Mouse (Mus musculus) telencephalon, adult 2 months (tissue): ENCODE measurements around the gene Ccdc6.
A peak's percentile ranks its signal among the peaks of the same experiment; 100 is the strongest.

Source experiments
- DNase-seq: peaks from one replicate; pipeline ENCODE4 v3.0.0-alpha.2; 2011; ENCODE audit warnings: low read depth, low spot score

Ccdc6 gene

DNA sequence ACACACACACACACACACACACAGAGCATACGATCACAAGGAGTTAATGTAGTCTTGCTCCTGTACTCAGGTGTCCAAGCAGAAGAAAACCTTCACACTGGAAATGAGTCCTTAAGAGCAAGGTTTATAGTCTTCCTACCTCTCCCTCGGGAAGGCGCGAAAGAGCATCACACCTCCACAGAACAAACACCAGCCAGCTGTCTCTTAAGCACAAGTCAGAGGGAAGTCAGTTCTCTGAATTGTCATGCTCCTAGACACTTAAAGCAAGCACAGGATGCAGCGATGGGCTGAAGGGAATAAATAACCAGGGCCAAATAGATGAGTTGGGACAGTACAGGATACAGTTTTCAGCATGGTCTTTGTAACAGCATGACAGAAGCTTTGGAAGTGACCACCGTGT is 35.8 kb downstream of the Ccdc6 start:
- DNase-seq = no peak

DNA sequence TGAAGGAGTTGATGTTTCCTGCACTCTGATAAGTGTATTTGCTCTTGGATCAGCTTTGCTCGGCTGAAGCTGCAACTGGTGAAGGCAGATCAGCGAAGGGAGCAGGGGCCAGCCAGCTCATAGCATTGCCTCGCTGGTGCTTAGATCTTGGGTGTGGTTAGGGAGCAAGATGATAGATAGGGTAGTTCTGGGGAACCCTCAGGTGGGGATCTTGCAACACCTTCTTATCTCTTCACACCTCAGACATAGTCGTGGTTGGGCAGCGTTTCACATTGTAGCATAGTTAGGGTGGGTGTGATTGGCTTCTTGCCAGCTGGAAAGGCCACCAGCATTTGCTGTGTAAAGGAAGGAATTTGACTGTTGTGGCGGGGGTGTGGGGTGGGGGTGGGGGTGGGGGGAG is 36.3 kb downstream of the Ccdc6 start:
- no peak for DNase-seq

DNA sequence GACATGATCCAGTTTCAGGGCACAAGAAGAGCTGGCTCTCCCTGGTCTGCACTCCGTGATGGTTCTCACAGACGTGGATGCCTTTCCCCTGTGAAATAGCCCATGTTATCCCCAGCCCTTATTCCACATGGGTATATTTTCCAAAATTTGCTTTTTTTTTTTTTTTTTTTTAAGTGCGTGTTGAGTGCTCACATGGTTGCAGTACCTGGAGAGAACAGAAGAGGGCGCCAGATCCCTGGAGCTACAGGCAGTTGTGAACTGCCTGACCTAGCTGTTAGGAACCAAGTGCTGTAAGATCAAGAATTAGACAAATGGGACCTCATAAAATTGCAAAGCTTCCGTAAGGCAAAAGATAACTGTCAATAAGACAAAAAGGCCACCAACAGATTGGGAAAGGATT is 38.8 kb downstream of the Ccdc6 start:
- no peak for DNase-seq

DNA sequence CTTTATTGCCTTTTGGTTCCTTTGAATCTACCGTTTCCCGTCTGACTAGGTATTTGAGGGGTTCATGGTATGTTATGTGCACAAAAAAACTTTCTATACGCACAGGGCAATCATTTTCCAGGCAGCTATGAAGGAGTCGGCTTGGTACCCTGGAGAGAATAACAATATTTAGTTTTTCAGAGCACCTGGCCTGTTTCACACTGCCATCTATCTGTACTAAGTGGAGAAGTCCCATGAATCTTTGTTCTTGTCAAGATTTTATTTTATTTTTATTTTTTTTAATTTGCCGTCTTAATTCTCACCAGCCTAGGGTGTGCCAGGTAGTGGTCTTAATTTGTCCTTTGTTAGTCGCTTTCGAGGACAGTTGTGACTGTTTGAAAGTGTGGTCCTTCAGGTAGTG is 40.7 kb downstream of the Ccdc6 start:
- DNase-seq = no peak

DNA sequence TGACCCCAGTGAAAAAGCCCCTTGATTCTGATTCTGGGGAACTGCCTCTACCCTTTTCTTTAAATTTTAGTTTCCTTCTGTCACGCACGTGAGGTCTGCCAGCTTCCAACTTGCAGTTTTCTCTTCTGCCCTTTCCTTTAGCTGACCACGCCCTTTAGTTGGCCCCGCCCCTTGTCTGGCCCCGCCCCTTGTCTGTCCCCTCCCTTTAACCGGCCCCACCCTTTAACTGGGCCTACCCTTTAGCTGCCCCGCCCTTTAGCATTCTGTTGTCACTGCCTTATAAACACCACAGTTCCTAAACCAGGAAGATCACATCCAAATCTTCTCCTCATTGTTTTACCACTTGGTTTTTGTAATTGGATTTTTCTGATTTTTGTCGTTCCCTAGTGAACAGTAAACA is 41.2 kb downstream of the Ccdc6 start:
- no peak for DNase-seq

DNA sequence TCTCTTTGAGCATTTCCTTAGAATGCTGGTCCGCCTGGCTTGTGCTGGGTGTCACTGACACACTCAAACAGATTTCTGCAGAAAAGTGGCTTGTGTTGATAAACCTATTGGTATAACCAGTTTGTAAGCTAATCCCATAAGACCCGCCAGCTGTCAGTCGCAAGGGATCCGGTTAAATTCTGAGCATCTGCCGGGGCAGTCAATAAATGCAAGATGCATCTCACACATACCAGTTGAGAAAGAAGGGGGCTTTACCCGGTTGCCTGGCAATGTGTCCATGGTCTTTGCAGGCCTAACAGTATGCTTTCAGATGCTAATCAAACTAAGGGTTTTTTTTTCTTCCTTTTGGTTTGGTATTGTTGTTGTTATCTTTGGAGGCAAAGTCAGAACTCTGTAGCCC is 42.4 kb downstream of the Ccdc6 start:
- no peak for DNase-seq

DNA sequence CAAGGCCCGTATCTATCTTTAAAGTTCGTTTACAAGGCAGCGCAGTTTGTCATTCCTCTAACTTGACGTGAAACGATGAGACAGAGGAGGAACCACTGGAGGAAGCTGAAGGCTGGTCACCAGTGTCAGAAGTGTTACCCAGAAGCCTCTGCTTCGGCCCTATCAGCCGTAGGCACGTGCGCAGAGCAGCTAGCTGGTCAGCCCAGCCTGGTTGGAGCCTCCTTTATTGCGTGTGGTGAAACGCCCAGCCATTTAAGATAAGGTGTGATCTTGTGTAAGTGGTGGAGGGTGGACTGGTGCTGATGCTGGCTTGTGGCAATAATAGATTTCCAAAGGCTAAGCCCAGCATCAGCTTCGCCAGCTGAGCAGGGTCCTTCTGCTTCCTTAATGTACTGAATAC is 43.5 kb downstream of the Ccdc6 start:
- no peak for DNase-seq

DNA sequence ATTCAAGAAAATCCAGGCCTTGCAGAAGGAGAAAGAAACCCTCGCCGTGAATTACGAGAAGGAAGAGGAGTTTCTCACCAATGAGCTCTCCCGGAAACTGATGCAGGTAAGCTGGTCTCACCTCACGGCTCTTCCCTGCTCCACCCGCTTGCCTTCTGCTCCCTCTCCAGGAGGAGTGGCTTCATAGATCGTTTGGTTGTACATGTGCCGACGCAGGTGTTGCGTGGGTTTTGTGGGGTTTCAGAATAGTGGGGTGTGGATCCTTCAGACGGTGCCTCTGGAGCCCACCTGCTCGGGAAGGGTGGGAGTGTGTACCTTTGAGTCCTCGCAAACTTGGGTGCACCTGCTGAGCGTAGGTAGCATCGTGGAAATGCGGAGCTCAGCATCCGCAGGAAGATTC is 45.7 kb downstream of the Ccdc6 start:
- peak; percentile 49 for DNase-seq

DNA sequence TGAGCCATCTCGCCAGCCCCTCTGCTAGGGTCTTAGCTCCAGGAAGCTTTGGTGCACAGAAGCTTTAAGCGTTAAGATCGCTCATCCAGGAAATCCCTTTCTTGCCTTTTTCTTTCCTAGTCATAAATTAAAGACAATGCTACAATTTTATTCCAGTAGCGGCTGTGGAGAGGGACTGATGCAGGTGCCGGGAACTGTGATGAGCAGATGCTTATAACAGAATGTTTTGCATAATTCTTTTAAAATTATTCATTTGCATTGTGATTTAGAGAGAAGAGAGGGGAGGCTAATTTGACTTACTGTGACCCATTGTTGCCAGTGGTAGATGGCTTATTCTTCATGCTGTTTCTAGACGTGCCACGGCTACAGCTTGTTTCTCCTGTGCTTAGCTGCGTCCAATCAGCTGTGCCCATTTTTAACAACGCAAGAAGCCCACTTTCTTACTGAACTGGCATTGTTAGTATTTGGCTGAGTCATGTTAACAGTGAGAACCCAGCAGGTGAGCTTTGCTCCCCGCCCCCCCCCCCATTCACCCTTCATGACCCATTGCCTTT is 47.2 kb downstream of the Ccdc6 start:
- DNase-seq = no peak

DNA sequence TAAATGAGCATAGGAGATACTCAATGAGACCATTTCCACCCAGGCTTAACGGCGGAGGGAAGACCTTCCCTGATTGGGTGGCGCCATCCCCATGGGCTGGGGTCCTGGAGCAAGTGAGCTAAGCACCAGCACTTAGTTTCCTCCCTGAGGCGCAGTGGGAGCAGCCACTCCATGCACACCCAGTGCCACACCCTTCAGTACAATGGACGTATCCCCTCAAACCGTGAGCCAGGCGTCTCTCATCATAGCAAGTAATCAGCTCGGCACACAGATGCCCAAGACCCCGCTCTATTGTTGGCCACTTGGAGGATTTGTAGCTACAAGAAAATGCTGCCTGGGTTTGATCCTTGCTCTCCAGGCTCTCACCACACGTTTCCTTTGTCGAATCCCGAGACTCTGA is 49.0 kb downstream of the Ccdc6 start:
- no peak for DNase-seq

DNA sequence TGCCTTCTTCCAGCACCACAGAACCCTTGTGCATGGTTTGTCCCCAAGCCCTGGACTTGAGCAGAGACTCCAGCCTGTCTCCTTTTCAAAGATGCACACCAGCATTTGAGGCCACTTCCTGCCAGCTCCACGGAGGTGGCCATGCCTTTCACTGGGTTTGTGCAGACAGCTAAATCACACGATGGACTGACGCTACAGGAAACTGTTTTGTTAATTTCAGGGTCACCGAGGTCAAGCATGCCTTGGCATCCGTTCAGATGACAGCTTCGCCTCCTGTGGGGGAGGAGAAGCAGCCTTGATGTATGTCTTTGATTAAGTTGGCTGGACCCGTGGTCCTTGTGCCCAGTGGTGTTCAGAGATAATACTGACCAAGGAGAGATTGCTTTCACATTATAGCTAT is 52.2 kb downstream of the Ccdc6 start:
- DNase-seq = no peak

DNA sequence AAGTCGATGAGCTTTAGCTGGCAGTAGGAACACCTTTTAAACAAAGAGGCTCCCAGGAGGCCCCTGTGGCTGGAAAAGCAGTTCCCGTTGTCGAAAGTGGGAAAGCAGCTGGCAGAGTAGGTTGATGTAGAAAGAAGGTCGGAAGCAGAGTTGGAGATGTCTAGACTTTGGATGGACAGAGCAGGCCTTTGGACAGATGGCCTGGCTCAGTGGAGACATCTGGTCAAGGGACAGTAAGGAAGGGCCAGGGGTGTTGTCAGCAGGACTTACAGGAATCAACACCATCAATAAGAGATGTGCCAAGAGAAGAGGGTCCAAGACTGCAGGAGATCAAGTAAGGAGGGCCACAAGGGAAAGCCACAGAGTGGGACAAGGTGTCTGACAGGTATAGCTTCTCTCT is 53.4 kb downstream of the Ccdc6 start:
- DNase-seq = no peak

DNA sequence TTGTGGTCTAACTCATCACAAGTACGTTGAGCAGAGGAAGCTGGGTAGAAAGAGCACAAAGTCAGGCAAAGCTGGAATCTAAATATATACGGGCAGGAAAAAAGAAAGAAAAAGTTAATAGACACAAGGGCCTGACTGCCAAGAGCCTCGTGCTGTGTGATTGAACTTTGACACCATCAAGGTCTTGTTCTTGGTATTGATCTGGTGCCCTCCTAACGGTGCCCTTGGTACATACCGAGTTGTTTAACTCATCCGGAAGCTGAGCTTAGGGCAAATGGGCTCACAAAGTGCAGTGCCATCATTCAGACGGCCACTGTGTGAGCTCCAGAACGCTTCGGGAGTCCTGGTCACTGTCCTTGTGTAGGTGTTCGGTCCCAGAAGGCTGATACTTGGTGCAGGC is 54.2 kb downstream of the Ccdc6 start:
- DNase-seq = no peak

DNA sequence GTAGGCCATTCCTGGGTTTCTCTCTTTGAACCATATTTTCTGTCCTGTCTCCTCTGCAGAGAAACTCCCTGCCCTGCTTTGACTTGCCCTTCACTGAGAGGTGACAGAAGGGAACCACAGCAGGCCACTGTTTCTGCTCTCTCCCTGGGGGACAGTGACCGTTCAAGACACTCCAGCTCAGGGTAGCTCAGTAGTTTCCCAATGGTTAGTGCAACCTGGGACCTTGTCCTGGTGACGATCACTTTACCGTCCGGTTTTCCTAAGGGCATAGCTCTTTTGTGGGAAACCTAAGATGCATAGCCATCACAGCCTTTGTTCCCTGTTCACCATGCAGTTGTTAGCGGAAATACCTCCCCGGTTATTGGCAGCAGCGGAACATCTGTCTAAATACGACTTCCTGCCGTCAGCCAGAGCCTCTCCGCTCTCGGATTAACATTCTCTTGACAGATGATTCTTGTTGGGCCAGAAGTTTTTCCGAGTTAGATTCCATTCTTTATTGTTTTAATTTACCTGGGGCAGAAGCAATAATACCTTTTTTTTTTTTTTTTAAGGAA is 55.3 kb downstream of the Ccdc6 start:
- DNase-seq = no peak

DNA sequence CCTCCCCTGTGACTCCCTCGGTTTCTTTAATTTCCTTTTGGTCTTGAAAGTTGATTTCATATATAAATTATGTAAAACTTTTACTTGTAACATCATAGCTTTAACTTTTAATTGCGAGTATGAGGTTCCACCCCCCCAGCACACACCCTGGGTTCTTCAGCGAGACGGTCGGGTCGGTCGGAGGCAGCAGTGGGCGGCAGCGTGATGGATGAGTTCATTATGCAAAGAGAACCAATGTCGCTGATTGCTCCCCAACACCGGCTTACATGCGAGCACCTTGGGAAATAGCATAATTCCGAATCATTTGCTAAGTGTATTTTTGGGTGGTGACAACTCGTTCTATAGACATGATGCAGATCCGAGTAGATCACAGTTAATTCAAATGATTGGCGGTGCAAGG is 56.9 kb downstream of the Ccdc6 start:
- DNase-seq = no peak

DNA sequence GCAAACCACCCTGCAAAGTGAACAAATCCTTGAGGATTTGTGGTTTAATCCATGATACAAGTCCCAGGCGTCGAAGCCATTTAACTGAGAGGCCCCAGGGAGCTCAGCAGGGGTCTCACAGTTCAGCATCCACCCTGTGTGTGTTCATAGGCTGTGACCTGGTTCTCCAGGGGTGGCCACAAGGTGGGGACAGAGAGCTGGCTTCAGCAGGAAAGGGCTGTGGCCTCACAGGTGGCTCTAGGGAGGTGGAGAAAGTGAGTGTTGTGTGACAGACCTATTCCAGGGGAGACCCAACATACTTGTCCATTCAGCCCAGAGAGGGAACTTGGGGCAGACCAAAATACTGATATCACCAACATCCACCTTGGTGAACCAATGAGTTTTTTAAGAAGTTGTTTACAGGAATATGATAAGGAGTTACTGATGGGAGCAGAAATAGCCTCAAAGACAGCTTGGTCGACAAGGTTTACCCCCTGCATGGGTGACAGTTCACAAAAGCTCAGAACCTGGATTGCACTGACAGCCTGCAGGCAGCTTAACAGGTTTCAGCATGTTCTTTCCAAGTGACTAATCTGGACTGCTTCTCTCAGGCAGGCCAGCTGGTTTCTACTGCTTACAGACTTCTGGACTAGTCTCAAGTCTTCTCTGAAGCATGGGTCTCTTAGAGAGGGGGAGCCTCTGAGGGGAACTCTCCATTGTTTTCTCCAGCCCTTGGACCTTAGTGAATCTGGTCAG is 59.7 kb downstream of the Ccdc6 start:
- DNase-seq = no peak

DNA sequence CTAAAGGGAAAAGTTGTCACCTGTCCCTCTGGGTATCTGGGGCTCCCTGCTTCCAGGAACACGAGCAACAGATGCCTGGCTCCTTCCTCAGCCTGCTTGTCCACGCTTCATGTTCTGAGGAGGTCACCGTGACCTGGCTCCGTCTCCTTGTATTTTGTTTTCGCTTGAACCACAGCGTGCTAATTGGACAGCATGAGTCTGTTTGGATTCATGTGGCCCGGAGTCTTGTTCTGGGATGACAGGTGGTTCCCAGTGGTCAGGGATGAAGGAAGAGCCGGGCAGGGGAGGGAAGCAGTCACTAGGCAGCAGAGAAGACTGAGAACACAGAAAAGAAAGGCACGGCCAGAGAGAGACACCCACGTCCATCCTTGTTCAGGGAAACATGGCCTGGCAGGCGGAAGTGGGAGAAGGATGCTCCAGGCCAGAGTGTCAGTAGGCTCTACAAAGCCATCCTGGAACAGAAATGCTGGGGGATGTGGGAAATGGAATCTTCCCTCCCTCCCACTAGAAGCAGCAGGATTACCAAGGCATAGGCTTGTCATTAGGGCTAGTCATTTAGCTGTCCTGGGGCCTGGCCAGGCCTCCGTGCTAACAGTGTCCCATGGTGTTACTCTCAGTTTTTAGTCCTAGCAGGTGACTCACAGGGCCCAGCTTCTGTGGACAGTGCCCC is 62.9 kb downstream of the Ccdc6 start:
- no peak for DNase-seq

DNA sequence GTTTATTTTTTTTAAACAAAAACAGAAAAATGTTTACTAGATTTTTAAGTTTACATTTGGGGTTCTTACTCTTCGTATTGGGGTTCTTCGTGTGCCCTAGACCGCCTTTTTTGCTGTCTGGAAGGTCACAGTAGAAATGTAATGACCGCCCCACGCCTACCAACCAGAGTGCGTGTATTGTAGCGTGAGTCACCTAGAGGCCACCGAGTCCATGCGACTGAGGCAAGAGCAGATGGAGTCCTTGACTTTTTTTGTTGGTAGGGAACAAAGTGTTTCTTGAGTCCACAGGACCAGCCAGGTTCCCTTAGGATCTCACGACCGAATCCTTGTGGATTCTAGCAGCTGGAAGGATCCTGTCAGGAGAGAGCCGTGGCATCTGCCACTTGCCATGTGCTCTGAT is 63.9 kb downstream of the Ccdc6 start:
- no peak for DNase-seq

DNA sequence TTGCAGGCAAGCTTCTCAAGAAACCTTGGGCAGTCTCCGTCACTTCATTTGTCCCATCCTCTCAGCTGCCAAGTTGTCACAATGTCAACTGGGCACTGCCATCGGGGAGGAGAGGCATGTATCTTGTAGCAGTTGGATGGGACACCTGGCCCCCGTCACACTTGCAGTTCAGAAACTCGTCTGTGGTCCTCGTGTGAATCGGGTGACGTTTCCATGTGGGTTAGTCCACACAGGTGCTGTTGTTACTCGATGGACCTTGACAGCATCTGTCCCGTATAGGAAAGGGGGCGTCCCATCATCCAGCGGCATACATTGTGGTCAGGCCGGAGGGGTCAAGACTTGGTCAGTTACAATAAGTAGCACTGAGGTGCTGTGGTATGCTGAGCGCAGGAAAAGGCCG is 64.6 kb downstream of the Ccdc6 start:
- DNase-seq = no peak

DNA sequence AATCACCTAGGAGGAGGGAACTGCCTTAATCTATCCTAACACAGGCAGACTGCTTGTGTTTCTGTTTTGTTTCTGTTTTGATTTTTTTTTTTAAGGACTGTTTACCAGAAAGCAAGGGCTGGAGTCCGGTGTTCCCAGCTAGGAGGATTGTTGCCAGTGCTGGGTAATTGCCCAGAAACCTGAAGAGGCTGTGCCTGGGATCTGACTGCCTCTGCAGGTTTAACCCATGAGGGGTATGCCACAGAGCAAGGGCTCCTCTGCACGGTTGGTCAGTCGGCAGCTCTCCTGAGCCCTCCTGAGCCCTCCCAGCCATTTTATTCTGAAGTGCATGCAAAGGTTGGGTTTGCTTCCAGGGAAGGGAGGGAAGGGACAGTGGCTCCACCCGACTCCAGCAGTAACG is 66.8 kb downstream of the Ccdc6 start:
- DNase-seq = no peak

DNA sequence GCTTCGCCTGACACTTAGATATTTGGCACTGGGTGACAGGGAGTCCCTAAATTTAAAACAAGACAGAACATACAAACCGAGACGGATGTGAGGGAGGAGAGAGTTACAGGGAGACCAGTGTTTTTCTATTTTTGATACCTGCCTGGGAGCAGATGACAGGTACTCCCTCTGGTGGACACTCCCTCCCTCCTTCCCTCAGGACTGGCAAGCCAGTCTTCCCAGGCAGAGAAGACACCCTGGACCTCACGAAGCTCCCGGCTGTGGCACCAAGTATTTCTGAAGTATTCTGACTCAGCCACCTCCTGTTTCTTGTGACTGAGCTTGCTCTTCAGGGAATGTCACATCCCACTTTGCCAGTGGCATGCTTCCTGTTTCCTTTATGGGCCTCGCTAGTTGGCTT is 69.0 kb downstream of the Ccdc6 start:
- DNase-seq = peak; percentile 48

DNA sequence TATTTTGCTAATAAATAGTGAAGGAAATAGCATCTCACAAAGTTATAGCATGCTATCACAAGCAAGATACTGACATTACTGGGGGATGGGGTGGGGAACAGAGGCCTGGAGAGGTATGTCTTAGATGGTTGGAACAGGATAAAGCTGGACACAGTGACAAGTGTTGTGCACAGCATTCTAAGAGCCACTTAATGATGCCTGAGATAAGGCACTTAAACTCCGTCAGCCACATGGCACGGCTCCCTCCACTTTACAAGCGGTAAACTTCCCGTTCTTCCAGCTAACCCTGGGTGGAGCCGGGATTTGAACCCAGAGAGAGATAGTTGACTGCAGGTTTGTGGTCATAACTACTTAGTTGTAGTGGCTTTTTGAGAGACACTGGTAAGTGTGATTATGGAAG is 69.5 kb downstream of the Ccdc6 start:
- DNase-seq = no peak

DNA sequence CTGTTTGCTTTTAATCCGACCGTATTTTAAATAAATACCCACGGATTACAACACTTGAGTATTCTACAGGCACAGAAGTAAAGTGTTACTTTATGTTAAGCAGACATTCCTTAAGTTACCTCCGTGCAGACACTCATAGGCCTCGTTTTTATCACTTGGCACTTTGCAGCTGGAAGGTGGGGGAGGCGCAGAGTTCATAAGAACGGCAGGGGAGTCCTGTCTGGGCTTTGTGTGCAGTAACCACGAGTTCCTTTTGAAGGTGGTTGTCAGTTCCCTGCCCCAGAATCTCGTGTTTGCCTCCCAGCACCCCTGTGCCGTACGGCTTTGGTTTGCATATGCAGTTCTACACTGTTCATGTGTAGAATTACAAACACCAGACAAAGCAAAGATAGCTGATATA is 70.7 kb downstream of the Ccdc6 start:
- no peak for DNase-seq
